Mouse (Mus musculus) kidney, postnatal 0 days (tissue): ENCODE data around the gene Dgkk. TPM values are rescaled to one million over a fixed set of nuclear protein-coding genes. Genes with fewer than 3 reads are reported as not detected.

Source experiments
- ATAC-seq: fragments of 200-750 bp; cut with Nextera tagmentation; replicated peaks from 2 replicates; pipeline ENCODE4 v1.8.0; 2017; ENCODE audit warnings: low read depth, moderate number of reproducible peaks, moderate TSS enrichment, moderate library complexity; ENCODE audit not compliant: low FRiP score
- DNase-seq: peaks from one replicate; pipeline ENCODE4 v3.0.0-alpha.2; 2016; ENCODE audit warnings: low spot score
- H3K27ac ChIP-seq: fragments of 300-500 bp; sonication (generic); 2 replicates; pipeline ENCODE4 v1.5.1; 2014; ENCODE audit warnings: mild to moderate bottlenecking
- H3K27me3 ChIP-seq: fragments of 300-500 bp; sonication (generic); 2 replicates; pipeline ENCODE4 v1.6.1; 2014; ENCODE audit warnings: low read length, mixed read lengths; ENCODE audit not compliant: insufficient read depth
- H3K36me3 ChIP-seq: fragments of 300-500 bp; sonication (generic); 2 replicates; pipeline ENCODE4 v1.6.1; 2014; ENCODE audit warnings: low read length, mixed read lengths; ENCODE audit not compliant: insufficient read depth
- H3K4me1 ChIP-seq: fragments of 300-500 bp; sonication (generic); replicated peaks from 2 replicates; pipeline ENCODE4 v1.6.1; 2014; ENCODE audit warnings: antibody characterized with exemption, low read length, mixed read lengths; ENCODE audit not compliant: insufficient read depth
- H3K4me2 ChIP-seq: fragments of 300-500 bp; sonication (generic); 2 replicates; pipeline ENCODE4 v1.6.1; 2014; ENCODE audit warnings: mild to moderate bottlenecking, low read length, moderate library complexity, mixed read lengths
- H3K4me3 ChIP-seq: fragments of 300-500 bp; sonication (generic); replicated peaks from 2 replicates; pipeline ENCODE4 v1.5.1; 2014; ENCODE audit warnings: low read depth, low read length
- H3K9ac ChIP-seq: fragments of 300-500 bp; sonication (generic); 2 replicates; pipeline ENCODE4 v1.6.1; 2014; ENCODE audit warnings: low read depth, low read length
- H3K9me3 ChIP-seq: fragments of 300-500 bp; sonication (generic); replicated peaks from 2 replicates; pipeline ENCODE4 v1.6.1; 2016; ENCODE audit warnings: low read length, inconsistent platforms, mixed read lengths
- CTCF ChIP-seq: IDR thresholded peaks from 2 replicates; pipeline ENCODE4 v1.5.1; 2016; ENCODE audit warnings: antibody characterized with exemption, low read depth, mild to moderate bottlenecking, moderate library complexity
- WGBS: fragments of 180-500 bp; shearing (Covaris S2); extraction: QIAGEN DNeasy Blood & Tissue Kit; methylation state at CpG from one replicate; pipeline ENCODE4 v1.1.7; 2014; 5-methylcytosine and 5-hydroxymethylcytosine counted together
- polyA plus RNA-seq: library from polyadenylated mRNA; unstranded; fragments of >200 nt; fragmentation: Nextera tagmentation; extraction: Ambion mirVana; gene quantifications from 2 replicates; pipeline ENCODE4 v1.2.1, GENCODE M21; 2015

Gene Dgkk
- polyA plus RNA-seq, 1 experiment from 2014 or later: 0.03 TPM

DNA sequence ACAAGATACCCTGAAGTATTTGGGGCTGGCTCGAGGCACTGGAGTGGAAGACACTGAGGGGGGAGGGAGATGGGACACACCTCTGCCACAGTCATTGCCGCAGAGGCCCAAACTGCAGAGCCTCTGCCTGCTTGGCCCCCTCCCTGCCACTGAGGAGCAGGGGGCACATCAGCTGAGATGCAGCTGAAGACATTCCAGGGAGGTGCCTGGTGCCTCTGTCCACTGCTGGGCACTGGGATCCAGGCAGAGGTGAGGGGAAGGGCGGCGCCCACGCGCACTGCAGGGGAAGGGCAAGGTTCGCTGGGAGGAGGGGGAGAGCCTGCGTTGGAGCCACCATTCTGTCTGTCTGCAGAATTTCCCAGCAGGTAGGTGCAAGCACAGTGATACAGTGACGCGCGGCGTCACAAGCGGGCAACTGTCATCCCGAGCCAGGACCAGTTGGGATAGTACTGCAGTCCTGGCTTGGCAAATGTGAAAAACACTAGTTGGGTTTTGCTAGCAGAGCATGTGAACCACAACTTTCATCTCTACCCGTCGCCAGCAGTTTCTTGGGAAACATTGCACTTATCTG is 948 bp downstream of the Dgkk start:
- no peaks in the 10 kb centered on the region for H3K9me3 ChIP-seq
- ATAC-seq: no peak

DNA sequence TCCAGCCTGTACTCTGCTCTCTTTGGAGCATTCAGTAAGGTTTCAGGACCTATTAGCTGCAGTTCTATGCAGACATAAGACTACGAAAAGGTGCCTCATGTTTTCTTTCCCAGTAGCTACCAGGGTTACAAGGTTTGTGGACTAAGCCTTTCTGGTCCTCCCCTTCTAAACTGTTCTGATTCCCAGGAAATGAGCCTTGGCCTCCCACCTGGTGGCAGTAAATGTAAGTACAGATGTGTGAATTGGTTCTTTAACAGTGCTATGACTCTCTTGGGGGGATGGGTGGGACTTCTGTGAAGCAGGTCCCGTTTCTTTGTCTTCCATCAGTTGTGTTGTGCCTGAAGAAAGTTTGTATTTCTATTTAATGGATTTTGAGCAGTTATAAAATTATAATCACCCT is 53.4 kb downstream of the Dgkk start:
- WGBS: 40% methylated on average over 2 of the region's 2 CpGs
- Histone ChIP-seq H3K4me2 (no peak overlapping the region), H3K9ac (no peak overlapping the region), H3K27me3 (no peaks in the 10 kb centered on the region), H3K36me3 (no peaks in the 10 kb centered on the region), H3K27ac (no peak overlapping the region), H3K4me3 (no peak overlapping the region), H3K4me1 (no peaks in the 10 kb centered on the region), H3K9me3 (no peaks in the 10 kb centered on the region)
- DNase-seq: peak; percentile 28
- no peak for ATAC-seq
- peak; percentile 56 for TF ChIP-seq CTCF

More for the DNA sequence above, 948 bp downstream of the Dgkk start:
- Histone ChIP-seq H3K36me3 (no peaks in the 10 kb centered on the region), H3K27me3 (no peaks in the 10 kb centered on the region), H3K4me3 (no peak overlapping the region), H3K4me2 (0 out of 2 replicates have a peak overlapping the region, but pooled peaks have one; percentile 3), H3K27ac (no peak overlapping the region), H3K9ac (no peak overlapping the region), H3K4me1 (no peaks in the 10 kb centered on the region)
- no peak for TF ChIP-seq CTCF
- no peak for DNase-seq
- 31% methylated on average over 16 of the region's 16 CpGs for WGBS

DNA sequence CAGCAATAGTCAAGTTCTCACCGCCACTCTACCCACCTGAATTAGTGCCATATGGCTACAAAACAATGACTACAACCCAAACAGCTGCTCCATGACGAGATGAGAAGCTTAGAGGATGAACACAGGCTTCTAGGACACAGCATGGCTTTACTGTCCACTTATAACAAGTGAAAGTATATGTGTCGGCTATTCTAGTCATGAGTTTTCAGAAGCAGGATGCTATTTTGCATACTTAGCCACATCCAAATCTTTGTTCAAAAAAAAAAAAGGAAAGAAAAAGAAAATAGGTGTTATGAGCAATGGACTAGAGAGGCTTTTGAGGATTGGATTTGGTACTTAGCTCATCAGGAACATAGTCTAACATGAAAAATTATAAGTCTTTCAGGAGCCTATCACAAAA is 74.4 kb downstream of the Dgkk start:
- DNase-seq: no peak
- no peak overlapping the region for H3K4me2 ChIP-seq
- no peak overlapping the region for H3K9ac ChIP-seq
- no peak overlapping the region for H3K27ac ChIP-seq
- H3K27me3 ChIP-seq: no peaks in the 10 kb centered on the region
- ATAC-seq: no peak
- 55% methylated on average over 3 of the region's 3 CpGs for WGBS
- H3K36me3 ChIP-seq: no peaks in the 10 kb centered on the region
- H3K9me3 ChIP-seq: no peaks in the 10 kb centered on the region
- H3K4me3 ChIP-seq: no peak overlapping the region
- H3K4me1 ChIP-seq: no peaks in the 10 kb centered on the region
- no peak for TF ChIP-seq CTCF

DNA sequence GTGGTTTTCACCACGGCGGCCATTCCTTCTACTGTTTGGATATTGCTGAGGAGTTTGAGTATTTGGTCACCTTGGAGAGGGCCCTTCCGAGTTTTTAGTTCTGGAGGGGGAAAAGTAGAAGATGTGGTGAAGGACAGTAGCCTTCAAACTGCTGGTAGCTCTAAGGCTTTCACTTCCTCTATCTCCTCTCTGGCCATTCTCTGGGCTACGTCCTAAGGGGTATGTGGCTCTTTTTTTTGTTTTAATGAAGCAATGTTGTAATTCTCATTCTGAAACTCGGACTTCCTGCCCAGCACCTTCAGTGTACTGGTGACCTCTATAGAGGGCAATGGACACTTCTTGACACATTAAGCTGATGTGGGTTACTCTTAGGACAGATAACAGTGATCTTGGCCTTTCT is 75.0 kb downstream of the Dgkk start:
- Histone ChIP-seq H3K4me1 (no peaks in the 10 kb centered on the region), H3K4me2 (no peak overlapping the region), H3K36me3 (no peaks in the 10 kb centered on the region), H3K4me3 (no peak overlapping the region), H3K27me3 (no peaks in the 10 kb centered on the region), H3K9me3 (no peaks in the 10 kb centered on the region), H3K27ac (no peak overlapping the region), H3K9ac (no peak overlapping the region)
- TF ChIP-seq CTCF: no peak
- ATAC-seq (no peak), DNase-seq (no peak)
- 83% methylated on average over 5 of the region's 5 CpGs for WGBS

DNA sequence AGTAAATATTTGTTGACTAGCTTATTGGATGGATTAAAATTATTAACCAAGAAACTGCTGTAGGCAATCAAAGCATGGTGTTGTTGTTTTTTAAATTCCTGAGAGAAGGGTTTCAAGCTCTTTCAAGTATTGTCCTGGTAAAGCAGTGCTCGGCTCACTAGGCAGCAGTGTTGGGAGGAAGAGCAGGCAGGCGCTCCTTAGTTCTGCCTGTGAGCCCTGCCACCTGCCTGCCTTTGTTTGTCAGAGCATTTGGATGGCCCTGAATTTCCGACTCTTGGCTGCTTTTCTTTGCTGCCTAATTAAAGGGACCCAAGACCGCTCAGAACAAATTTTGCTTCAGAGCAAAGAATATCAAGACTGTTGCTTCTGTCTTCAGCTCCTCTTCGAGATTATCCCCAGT is 114.8 kb downstream of the Dgkk start:
- TF ChIP-seq CTCF: no peak
- no peak overlapping the region for H3K4me2 ChIP-seq
- WGBS: 46% methylated on average over 5 of the region's 5 CpGs
- H3K27me3 ChIP-seq: no peaks in the 10 kb centered on the region
- no peaks in the 10 kb centered on the region for H3K4me1 ChIP-seq
- no peaks in the 10 kb centered on the region for H3K36me3 ChIP-seq
- no peak overlapping the region for H3K27ac ChIP-seq
- no peak overlapping the region for H3K9ac ChIP-seq
- ATAC-seq: no peak
- no peaks in the 10 kb centered on the region for H3K9me3 ChIP-seq
- peak; percentile 24 for DNase-seq
- no peak overlapping the region for H3K4me3 ChIP-seq

DNA sequence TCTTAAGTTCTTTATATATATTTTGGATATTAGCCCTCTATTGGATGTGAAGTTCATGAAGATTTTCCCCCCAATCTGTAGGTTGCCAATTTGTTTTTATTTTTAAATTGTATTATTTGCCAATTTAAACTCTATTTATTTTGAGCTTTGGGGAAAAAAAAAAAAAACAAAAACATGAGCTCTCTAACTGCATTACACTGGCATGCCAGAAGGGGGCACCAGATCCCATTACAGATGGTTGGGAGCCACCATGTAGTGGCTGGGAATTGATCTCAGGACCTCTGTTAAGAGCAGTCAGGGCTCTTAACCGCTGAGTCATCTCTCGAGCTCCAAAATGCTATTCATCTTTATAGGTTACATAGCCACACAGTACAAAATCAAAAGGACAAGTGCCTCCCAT is 131.9 kb downstream of the Dgkk start:
- Histone ChIP-seq H3K9ac (no peak overlapping the region), H3K4me2 (no peak overlapping the region), H3K36me3 (no peaks in the 10 kb centered on the region), H3K4me3 (no peak overlapping the region), H3K4me1 (no peaks in the 10 kb centered on the region), H3K27ac (no peak overlapping the region), H3K27me3 (no peaks in the 10 kb centered on the region), H3K9me3 (no peaks in the 10 kb centered on the region)
- no peak for DNase-seq
- no peak for ATAC-seq
- 87% methylated on average over 2 of the region's 2 CpGs for WGBS
- no peak for TF ChIP-seq CTCF

DNA sequence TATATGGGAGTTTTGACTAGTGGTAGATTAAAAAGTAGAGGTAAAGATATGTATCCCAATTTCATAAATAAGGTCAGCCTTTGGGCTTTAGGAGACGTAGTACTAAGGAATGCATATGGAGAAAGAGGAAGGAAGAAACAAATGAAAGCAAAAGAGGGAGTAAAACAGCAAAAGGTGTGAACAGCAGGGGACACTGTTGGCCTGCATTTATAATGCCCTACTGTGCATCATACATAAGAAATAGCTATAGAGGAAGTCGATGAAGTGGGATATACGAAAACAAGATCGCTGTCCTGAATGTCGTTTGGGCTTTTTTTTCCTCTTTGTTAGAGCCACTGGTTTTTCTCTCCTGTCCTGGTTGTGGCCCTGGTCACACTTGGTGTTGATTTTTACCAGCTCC is 143.1 kb downstream of the Dgkk start:
- Histone ChIP-seq H3K4me3 (no peak overlapping the region), H3K36me3 (no peaks in the 10 kb centered on the region), H3K9ac (no peak overlapping the region), H3K4me1 (no peaks in the 10 kb centered on the region), H3K9me3 (no peaks in the 10 kb centered on the region), H3K27ac (no peak overlapping the region), H3K27me3 (no peaks in the 10 kb centered on the region), H3K4me2 (no peak overlapping the region)
- peak; percentile 27 for DNase-seq
- no peak for ATAC-seq
- WGBS: 55% methylated on average over 5 of the region's 5 CpGs
- peak; percentile 60 for TF ChIP-seq CTCF
